Mouse (Mus musculus): Measurements from ENCODE around the gene Sox9. TPM values are rescaled to one million over a fixed set of nuclear protein-coding genes. Genes with fewer than 3 reads are reported as not detected.

The Sox9 gene
- total RNA-seq, 2 experiments from 2014 or later: 21.3 to 21.4 TPM

DNA sequence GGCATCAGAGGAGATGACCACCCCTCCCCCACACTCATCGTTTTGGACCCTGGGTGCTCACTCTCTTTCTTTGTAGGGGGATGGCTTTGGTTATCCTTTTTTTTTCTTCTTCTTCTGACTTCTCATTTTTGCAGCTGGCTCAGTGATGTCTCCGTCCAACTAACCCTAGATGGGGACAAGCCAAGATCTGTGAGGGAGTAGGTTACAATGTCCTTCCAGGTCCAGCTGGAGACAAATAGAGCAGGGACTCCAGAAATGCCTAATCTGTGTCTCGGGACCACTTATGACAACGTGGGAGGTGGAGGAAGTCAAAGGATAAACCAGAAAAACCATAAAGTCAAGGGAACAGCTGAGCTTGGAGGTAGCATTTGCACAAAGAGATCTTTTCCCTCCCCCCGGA is 14.4 kb downstream of the Sox9 start:
- intact Hi-C loops (cut with DNase I): no loop called here
- DNase-seq: no peak

DNA sequence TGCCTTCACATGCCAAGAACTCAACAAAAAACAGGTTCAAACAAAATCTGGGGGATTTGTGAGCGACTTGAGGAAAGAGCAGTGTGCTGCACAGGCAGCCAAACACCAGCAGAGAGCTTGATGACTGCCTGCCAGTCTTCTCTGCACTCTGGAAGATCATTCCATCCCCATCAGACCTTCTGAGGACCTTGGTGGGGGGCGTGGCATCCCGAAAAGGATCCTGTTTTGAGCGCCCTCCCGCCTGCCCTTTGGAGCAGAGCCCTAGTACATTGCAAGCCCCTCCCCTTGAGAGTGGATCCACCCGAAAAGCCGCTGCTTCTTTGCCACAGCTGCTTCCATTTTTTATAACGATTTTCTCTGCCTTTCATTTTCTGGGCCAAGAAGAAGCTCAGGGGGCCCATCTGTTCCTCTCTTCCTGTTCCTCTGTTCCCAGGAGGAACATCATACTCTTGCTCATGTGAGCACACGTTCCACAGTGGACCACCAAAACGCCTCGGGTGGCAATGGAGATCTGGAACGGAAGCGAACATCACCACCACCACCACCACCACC is 16.9 kb downstream of the Sox9 start:
- DNase-seq: peak; percentile 70
- intact Hi-C loops (cut with DNase I): no loop called here

DNA sequence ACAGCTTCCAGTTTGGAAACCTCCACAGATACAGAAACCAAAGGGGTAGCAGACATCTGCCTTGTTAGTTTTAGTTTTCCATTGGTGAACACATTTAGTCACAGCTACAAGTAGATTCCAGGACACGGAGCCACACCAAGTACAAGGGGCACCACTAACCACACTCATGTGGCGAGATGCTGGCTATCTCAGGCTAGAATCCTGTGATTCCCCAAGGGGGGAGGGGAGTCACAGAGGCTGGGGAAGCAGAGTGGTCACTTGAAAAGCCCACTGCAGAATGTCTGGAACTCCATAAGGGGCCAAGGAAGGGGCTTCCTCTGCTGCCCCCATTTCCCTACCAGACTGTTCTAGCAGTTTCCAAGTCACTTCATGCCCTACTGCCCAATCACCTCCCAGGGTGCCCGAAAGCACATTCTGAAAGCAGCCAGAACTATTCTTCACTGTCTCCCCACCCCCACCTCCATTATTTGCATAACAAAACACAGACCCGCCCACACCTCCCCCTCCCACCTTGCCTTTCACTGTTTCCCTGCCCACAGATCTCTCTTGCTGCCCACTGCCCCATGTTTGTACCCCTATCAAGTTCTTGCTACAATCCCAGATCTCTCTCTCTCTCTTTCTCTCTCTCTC is 19.3 kb downstream of the Sox9 start:
- intact Hi-C loops (cut with DNase I): no loop called here
- DNase-seq: no peak

- intact Hi-C loops (cut with DNase I): no loop called here
Measured at GRCm38 (mm10) chr11:112807838-112808506, 25.9 kb downstream of the Sox9 start.

DNA sequence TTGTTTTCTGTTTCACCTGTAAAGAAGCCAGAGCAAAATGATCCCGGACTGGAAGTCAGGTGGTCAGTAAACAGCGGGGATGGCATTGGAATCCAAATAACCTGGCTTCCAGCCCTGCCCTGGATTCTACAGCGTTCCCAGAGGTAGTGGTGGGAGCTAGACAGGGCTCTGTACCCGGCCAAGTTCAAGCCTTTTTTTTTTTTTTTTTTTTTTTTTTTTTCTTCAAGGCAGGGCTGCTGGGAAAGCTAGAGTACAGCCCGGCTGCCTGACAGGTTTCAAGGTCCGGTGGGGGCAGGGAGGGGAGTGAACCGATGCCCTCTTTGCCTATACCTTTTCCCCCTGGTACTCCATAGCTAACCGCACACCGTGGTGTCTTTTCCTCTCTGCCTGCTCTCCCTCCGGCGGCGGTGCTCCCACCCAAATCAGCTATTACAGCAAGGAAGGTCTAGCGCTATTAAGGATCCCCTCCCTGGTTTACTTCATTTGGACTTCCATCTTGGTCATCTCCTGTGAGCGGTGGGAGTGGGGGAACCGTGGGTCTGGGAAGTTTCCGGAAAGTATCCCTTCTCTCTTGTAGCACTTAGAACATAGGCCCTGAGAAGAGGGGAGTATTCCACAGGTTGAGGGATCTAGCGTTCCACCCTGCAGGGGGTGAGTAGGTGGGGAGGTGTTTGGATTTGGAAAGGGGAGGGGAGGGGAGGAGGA is 28.6 kb downstream of the Sox9 start:
- DNase-seq: no peak
- intact Hi-C loops (cut with DNase I): no loop called here

More at GRCm38 (mm10) chr11:112807838-112808506, 25.9 kb downstream of the Sox9 start:
- DNase-seq: no peak

DNA sequence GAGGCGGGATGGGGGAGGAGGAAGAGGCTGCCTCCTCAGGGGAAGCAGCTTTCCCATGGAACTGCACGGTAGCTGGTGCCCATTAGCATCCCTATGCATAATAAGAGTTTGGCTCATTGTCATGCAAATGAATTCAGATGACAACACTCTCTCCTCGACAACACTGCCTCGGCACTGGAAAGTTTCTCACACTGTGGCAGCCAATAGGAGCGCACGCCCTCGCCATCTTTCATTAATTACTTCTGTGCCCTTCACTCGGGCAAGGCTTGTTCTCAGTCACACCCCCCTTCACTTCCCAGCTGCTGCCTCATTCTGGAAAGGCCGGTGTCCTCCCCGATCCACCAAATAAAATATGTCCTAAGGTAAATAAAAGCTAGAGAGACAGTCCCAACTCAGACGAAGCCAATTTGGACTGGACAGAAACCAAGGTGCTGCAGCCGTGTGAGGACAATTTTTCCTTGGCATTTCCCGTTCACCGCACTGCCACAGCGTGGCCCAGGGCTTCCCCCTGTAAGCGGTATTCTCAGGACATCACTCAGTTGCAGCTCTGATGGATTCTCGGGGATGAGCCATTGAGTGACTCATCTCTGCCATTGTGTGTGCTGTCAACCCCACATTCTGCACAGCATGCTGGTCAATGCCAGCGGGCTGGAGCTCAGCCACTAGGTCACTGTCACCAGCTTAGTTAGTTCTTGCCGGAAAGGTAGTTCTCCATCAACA is 29.3 kb downstream of the Sox9 start:
- DNase-seq: peak; percentile 56
- intact Hi-C loops (cut with DNase I): no loop called here

GRCm38 (mm10) chr11:112817829-112818650 is 36.0 kb downstream of the Sox9 start:
- peak; percentile 88 for DNase-seq
- intact Hi-C loops (cut with DNase I): no loop called here

DNA sequence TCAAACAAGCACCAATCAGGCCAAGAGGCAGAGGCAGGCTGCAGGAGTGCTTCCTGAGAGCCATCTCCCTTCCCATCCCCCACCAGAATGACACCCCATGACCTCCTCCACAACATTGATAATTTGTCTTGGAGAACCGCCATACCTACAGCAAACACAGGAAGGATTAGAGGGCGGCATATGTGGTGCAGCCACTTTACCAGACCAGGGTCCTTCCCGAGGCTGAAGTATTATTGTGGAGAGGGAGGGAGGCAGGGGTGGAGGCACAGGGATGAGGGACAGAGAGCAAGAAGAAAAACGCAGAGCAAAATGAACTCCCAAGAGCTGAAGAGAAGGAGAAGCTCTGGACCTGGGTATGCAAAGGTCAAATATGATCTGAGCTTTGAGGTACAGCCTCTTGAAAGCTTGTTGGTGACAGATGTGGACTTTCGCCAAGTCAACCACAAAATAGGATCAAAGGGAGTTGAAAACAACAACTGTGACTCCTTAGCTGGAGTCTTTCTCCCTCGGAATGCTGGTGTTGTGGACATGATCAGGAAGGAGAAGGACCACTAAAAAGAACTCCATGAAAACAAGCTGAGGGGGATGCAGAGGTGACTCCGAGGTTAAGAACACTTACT is 36.7 kb downstream of the Sox9 start:
- intact Hi-C loops (cut with DNase I): no loop called here
- DNase-seq: no peak

GRCm38 (mm10) chr11:112821536-112821935 is 39.5 kb downstream of the Sox9 start:
- intact Hi-C loops (cut with DNase I): no loop called here
- DNase-seq: no peak

- intact Hi-C loops (cut with DNase I): no loop called here
Measured at GRCm38 (mm10) chr11:112824146-112824545, 42.1 kb downstream of the Sox9 start.

DNA sequence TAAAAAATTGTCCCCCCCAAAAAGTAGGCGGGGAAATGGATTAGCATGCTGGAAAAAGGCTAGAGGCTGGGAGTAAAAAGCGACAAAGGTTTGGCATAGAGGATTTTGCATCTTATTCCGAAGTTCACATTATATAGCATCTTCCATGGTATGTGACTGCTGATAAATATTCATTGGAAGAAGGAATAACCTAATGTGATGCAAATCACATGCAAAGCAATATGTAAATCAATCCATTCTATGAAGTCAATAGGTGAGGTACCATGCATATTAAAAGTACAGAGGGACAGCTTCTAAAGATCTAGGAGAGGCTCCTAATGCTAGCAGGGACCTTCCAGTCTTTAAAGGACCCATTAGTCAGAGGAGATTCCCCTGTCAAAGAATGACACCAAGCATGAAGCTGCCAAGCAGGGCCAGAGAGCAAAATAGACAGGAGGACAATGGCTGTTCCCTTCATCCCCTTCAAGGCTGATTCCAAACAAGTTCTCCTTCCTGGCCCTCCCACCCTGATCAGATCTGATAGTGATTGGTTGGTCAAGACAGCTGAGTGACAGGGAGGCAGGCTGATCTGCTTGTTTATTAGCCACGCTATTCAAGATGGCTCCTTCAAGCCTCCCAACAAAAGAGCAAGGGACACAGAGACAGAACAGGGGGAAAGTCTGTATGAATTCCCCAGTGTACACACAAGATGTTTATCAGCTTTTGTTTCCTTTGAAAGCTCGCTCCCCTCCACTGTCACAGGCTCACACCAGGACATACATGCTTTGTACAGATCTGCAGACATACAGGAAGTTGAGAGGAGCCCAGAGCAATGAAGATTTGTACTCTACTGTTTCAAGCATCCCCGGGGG is 44.4 kb downstream of the Sox9 start:
- intact Hi-C loops (cut with DNase I): no loop called here
- DNase-seq: no peak

More at GRCm38 (mm10) chr11:112824146-112824545, 42.1 kb downstream of the Sox9 start:
- peak; percentile 43 for DNase-seq

- intact Hi-C loops (cut with DNase I): no loop called here
- DNase-seq: no peak
Measured at GRCm38 (mm10) chr11:112827044-112827347, 45.0 kb downstream of the Sox9 start.

DNA sequence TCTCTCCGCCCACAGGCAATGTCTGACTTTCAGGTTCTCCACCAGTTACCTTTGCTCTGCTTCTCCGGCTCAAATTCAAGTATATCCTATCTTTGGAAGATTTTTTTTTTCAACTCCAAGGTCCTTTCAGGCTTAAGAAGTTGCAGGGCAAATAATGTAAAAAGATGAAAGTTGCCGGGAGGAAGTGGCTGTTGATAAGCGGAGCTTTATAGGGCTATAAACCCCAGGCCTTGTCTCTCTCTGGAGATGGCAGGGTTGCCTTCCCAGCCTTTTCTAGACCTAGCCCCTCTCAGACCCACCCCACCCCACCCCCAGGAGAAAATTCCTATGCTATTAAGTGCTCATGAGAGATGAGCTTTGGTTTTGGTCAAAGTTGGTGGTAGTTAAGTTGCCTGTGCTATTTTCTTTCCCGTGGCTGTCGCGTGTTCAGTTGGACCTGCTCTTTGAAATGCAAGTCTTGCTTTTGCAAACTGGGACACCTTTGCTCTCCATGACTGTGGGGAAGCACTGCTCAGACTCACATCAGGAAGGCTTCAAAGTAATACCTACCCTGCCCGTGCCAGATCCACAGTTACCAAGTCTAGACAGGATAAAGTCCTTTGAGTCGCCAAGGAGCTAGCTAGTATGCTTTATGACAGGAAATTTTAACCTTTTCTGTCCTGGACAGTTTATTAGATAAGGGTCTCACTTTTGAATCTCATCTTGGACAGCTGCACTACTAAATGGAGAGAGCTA is 46.7 kb downstream of the Sox9 start:
- no peak for DNase-seq
- intact Hi-C loops (cut with DNase I): no loop called here

GRCm38 (mm10) chr11:112834245-112835005 is 52.4 kb downstream of the Sox9 start:
- DNase-seq: no peak
- intact Hi-C loops (cut with DNase I): no loop called here

DNA sequence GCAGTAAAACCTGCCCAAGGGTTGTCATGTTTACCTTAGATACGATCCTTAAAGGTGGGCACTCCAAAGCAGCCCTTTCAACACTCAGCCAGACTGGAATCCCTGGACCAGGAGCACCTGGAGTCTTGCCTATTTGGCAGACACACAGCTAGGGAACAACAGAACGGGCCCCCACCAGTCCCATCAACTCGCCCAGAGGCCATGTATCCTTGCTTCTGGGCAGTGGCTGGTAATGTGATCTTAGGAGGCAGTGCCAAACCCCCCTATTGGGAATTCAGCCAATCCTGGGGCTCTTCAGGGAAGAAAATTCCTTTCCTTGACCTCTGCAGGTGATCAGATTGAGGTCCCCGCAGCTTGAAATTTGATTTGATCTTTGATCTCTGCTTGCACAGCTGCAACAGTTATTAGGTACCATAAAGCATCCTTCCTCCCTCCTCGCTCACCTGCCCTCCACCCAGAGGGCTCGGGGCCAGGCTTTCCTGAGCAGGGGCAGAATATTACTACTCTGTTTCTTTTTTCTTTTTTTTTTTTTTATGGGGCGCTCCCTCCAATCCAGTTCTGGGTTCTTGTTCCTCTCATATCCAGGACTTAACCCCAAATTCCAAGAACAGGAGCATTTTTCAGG is 53.6 kb downstream of the Sox9 start:
- intact Hi-C loops (cut with DNase I): no loop called here
- peak; percentile 46 for DNase-seq

Measured in left cerebral cortex, postnatal 4 days (tissue).